Mouse (Mus musculus): ENCODE measurements around the gene 1700010B08Rik.
A peak's percentile ranks its signal among the peaks of the same experiment; 100 is the strongest.

1700010B08Rik gene

GRCm38 (mm10) chr2:173722251-173722857, 3.1 kb downstream of the 1700010B08Rik start:
- no peak for DNase-seq (ENCODE audit: low spot score)

- DNase-seq (ENCODE audit: low spot score) = no peak
These were observed 5.2 kb downstream of the 1700010B08Rik start for GRCm38 (mm10) chr2:173724382-173724781.

GRCm38 (mm10) chr2:173724940-173725807, 6.0 kb downstream of the 1700010B08Rik start:
- peak; percentile 65 for DNase-seq (ENCODE audit: low spot score)

GRCm38 (mm10) chr2:173725819-173726218, 6.6 kb downstream of the 1700010B08Rik start:
- no peak for DNase-seq (ENCODE audit: low spot score)

- DNase-seq (ENCODE audit: low spot score) = peak; percentile 86
These were observed 11.3 kb downstream of the 1700010B08Rik start for GRCm38 (mm10) chr2:173730444-173730966.

- DNase-seq (ENCODE audit: low spot score) = no peak
These were observed 15.2 kb downstream of the 1700010B08Rik start for GRCm38 (mm10) chr2:173734426-173734825.

- DNase-seq (ENCODE audit: low spot score) = peak; percentile 100
These were observed 18.2 kb downstream of the 1700010B08Rik start, which contains the start of gene Vapb for GRCm38 (mm10) chr2:173737222-173737989. Gene Vapb, plus strand, starts transcription at chr2:173737511.

- no peak for DNase-seq (ENCODE audit: low spot score)
These were observed 19.0 kb downstream of the 1700010B08Rik start for GRCm38 (mm10) chr2:173738232-173738631.

- DNase-seq (ENCODE audit: low spot score) = no peak
These were observed 19.9 kb downstream of the 1700010B08Rik start for GRCm38 (mm10) chr2:173739107-173739506.

- DNase-seq (ENCODE audit: low spot score) = no peak
These were observed 22.9 kb downstream of the 1700010B08Rik start for GRCm38 (mm10) chr2:173742090-173742489.

GRCm38 (mm10) chr2:173742744-173743143, 23.5 kb downstream of the 1700010B08Rik start:
- DNase-seq (ENCODE audit: low spot score) = no peak

GRCm38 (mm10) chr2:173744070-173744815, 25.0 kb downstream of the 1700010B08Rik start:
- DNase-seq (ENCODE audit: low spot score) = no peak

- DNase-seq (ENCODE audit: low spot score) = no peak
These were observed 29.9 kb downstream of the 1700010B08Rik start for GRCm38 (mm10) chr2:173748961-173749659.

- no peak for DNase-seq (ENCODE audit: low spot score)
These were observed 36.4 kb downstream of the 1700010B08Rik start for GRCm38 (mm10) chr2:173755433-173756144.

- no peak for DNase-seq (ENCODE audit: low spot score)
These were observed 38.5 kb downstream of the 1700010B08Rik start for GRCm38 (mm10) chr2:173757624-173758155.

- DNase-seq (ENCODE audit: low spot score) = no peak
These were observed 41.4 kb downstream of the 1700010B08Rik start for GRCm38 (mm10) chr2:173760607-173761006.

GRCm38 (mm10) chr2:173764629-173765028, 45.4 kb downstream of the 1700010B08Rik start:
- no peak for DNase-seq (ENCODE audit: low spot score)

GRCm38 (mm10) chr2:173767959-173768595, 48.9 kb downstream of the 1700010B08Rik start:
- no peak for DNase-seq (ENCODE audit: low spot score)

GRCm38 (mm10) chr2:173769183-173769582, 50.0 kb downstream of the 1700010B08Rik start:
- no peak for DNase-seq (ENCODE audit: low spot score)
